Mouse (Mus musculus) forebrain, postnatal 0 days (tissue): ENCODE results near the gene Avil. TPM values are rescaled to one million over a fixed set of nuclear protein-coding genes. Genes with fewer than 3 reads are reported as not detected.

ENCODE experiments used
- ATAC-seq: fragments of 200-750 bp; cut with Nextera tagmentation; 2 replicates; pipeline ENCODE4 v1.8.0; 2017; ENCODE audit warnings: mild to moderate bottlenecking, moderate library complexity
- DNase-seq: peaks from one replicate; pipeline ENCODE4 v3.0.0-alpha.2; 2015
- H3K27ac ChIP-seq: fragments of 300-500 bp; sonication (generic); 2 replicates; pipeline ENCODE4 v1.5.1; 2014; ENCODE audit warnings: low read depth, mild to moderate bottlenecking, antibody characterized with exemption, low read length, moderate library complexity, mixed read lengths
- H3K27me3 ChIP-seq: fragments of 300-500 bp; sonication (generic); 2 replicates; pipeline ENCODE4 v1.6.1; 2014; ENCODE audit warnings: mild to moderate bottlenecking, low read length, mixed read lengths; ENCODE audit not compliant: insufficient read depth
- H3K36me3 ChIP-seq: fragments of 300-500 bp; sonication (generic); 2 replicates; pipeline ENCODE4 v1.6.1; 2014; ENCODE audit warnings: mild to moderate bottlenecking, moderate library complexity; ENCODE audit not compliant: insufficient read depth
- H3K4me1 ChIP-seq: fragments of 300-500 bp; sonication (generic); 2 replicates; pipeline ENCODE4 v1.6.1; 2014; ENCODE audit warnings: antibody characterized with exemption; ENCODE audit not compliant: insufficient read depth
- H3K4me2 ChIP-seq: fragments of 300-500 bp; sonication (generic); 2 replicates; pipeline ENCODE4 v1.6.1; 2014; ENCODE audit warnings: low read depth, mild to moderate bottlenecking, moderate library complexity
- H3K4me3 ChIP-seq: fragments of 300-500 bp; sonication (generic); 2 replicates; pipeline ENCODE4 v1.5.1; 2014; ENCODE audit warnings: low read depth, low read length, mixed read lengths
- H3K9ac ChIP-seq: fragments of 300-500 bp; sonication (generic); 2 replicates; pipeline ENCODE4 v1.6.1; 2014; ENCODE audit warnings: mild to moderate bottlenecking
- H3K9me3 ChIP-seq: fragments of 300-500 bp; sonication (generic); 2 replicates; pipeline ENCODE4 v1.6.1; 2016; ENCODE audit warnings: low read length
- CTCF ChIP-seq: sonication (generic); IDR thresholded peaks from 2 replicates; pipeline ENCODE4 v1.5.1; 2016; ENCODE audit warnings: antibody characterized with exemption, control low read depth, low read depth
- WGBS: fragments of 180-500 bp; shearing (Covaris S2); extraction: QIAGEN DNeasy Blood & Tissue Kit; methylation state at CpG from one replicate; pipeline ENCODE4 v1.1.7; 2014; 5-methylcytosine and 5-hydroxymethylcytosine counted together
- polyA plus RNA-seq: library from polyadenylated mRNA; unstranded; fragments of >200 nt; fragmentation: Nextera tagmentation; extraction: Ambion mirVana; gene quantifications from 2 replicates; pipeline ENCODE4 v1.2.1, GENCODE M21; 2015
- total RNA-seq: library from RNA; depleted of rRNA; stranded (reverse); fragments of >200 nt; gene quantifications from 2 replicates; pipeline ENCODE4 v1.2.3, GENCODE M21; 2014

Gene Avil
- total and polyA plus RNA-seq, 2 experiments from 2014 or later: 0.24 to 0.67 TPM

GRCm38 (mm10) chr10:126987183-126988118 is 13.1 kb upstream of the Avil start:
- Histone ChIP-seq H3K27me3 (no peaks in the 10 kb centered on the region), H3K4me3 (no peak overlapping the region), H3K9me3 (no peaks in the 10 kb centered on the region), H3K9ac (no peak overlapping the region), H3K36me3 (0 out of 2 replicates have a peak, but pooled peaks cover 8% of the 10 kb centered on the region), H3K27ac (no peak overlapping the region), H3K4me1 (peaks cover 30% of the 10 kb centered on the region), H3K4me2 (no peak overlapping the region)
- WGBS: 60% methylated on average over 8 of the region's 8 CpGs
- DNase-seq (no peak), ATAC-seq (no peak)
- TF ChIP-seq CTCF: no peak

DNA sequence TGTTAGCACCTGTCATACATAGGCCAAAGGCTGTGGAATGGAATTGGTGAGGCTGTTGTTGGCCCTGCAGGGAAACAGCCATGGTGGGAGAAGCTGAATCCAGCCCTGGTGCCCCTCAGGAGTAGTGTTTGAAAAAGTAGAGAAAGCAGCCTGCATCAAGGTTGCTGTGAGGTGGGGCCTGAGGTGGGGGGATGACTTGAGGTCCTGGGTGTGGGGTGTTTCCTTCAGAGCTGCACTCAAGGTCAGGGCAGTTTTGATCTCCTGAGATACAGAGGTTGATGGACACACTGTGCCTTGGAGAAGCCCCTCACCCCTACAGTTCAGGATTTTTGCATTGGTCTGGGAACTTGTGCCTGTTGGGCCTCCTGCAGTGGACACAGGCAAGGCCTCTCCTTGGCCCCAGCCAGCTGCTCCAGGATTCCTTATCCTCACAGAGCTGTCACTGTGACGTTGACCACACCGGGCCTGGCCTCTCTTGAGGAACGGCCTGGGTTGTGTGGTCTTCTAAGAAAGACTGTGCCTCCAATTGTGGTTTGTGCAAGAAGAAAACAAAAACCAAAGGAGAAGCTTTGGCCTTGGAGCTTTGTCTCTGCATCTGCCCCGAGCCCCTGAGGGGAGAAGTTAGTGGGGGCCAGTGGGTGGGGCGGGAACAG is 11.9 kb upstream of the Avil start:
- TF ChIP-seq CTCF: no peak
- no peak overlapping the region for H3K9ac ChIP-seq
- H3K4me2 ChIP-seq: no peak overlapping the region
- WGBS: 80% methylated on average over 5 of the region's 5 CpGs
- ATAC-seq (no peak), DNase-seq (no peak)
- H3K4me3 ChIP-seq: no peak overlapping the region
- H3K36me3 ChIP-seq: peaks cover 20% of the 10 kb centered on the region
- H3K27me3 ChIP-seq: no peaks in the 10 kb centered on the region
- peaks cover 21% of the 10 kb centered on the region for H3K4me1 ChIP-seq
- H3K9me3 ChIP-seq: no peaks in the 10 kb centered on the region
- no peak overlapping the region for H3K27ac ChIP-seq

DNA sequence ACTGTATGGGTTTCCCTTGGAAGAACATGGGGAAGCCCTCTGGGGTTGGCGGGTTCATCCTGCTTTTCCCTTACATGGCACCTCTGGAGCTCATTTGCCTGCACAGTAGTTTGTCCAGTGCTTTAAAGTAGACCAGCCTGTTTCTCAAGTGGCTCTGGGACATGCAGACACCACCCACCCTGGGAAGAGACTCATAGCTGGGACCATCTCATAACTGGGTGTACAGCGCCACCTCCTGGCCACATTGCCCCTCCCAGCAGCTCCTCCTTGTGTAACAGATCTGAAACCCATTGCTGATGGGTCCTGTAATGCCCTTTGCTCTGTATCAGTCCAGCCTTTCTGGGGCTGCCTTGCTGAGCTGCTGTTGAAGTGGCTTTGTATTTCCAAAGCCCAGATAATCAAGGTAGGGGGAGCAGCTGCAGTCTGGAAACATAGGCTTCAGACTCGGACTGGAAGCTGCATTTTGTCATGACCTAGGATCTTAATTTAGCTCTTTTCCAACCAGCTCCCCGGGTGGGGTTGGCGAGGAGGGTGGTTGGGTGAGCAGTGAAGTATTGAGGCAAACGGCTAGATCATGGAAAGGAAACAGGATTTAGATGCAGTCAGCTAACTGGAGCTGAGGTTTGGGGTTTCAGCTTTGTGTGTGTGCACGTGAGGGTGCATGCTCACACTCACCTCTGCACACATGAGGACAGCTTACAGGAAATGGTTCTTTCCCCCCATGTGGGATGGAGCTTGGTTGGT is 10.0 kb upstream of the Avil start:
- no peak overlapping the region for H3K27ac ChIP-seq
- TF ChIP-seq CTCF: peak; percentile 98
- WGBS: 62% methylated on average over 7 of the region's 7 CpGs
- H3K4me2 ChIP-seq: no peak overlapping the region
- H3K9me3 ChIP-seq: no peaks in the 10 kb centered on the region
- H3K4me3 ChIP-seq: no peak overlapping the region
- DNase-seq (peak; percentile 90), ATAC-seq (peak; percentile 85)
- peaks cover 7% of the 10 kb centered on the region; the same call in 1 of the 2 replicates for H3K4me1 ChIP-seq
- no peaks in the 10 kb centered on the region for H3K27me3 ChIP-seq
- H3K9ac ChIP-seq: 0 out of 2 replicates have a peak overlapping the region, but pooled peaks have one; percentile 1
- H3K36me3 ChIP-seq: peaks cover 35% of the 10 kb centered on the region

- ATAC-seq (no peak), DNase-seq (no peak)
- TF ChIP-seq CTCF: no peak
- H3K27ac ChIP-seq: no peak overlapping the region
- no peak overlapping the region for H3K4me2 ChIP-seq
- no peaks in the 10 kb centered on the region for H3K27me3 ChIP-seq
- H3K9me3 ChIP-seq: no peaks in the 10 kb centered on the region
- WGBS: 62% methylated on average over 3 of the region's 3 CpGs
- H3K4me1 ChIP-seq: no peaks in the 10 kb centered on the region
- H3K9ac ChIP-seq: no peak overlapping the region
- peaks cover 43% of the 10 kb centered on the region for H3K36me3 ChIP-seq
- no peak overlapping the region for H3K4me3 ChIP-seq
These were observed 8.8 kb upstream of the Avil start for GRCm38 (mm10) chr10:126991676-126992075.

GRCm38 (mm10) chr10:126993621-126994020 is 6.9 kb upstream of the Avil start:
- Histone ChIP-seq H3K36me3 (peaks cover 58% of the 10 kb centered on the region), H3K9me3 (no peaks in the 10 kb centered on the region), H3K27me3 (no peaks in the 10 kb centered on the region), H3K9ac (no peak overlapping the region), H3K4me1 (no peaks in the 10 kb centered on the region), H3K27ac (no peak overlapping the region), H3K4me3 (no peak overlapping the region), H3K4me2 (no peak overlapping the region)
- ATAC-seq: no peak
- DNase-seq: no peak
- 78% methylated on average over 3 of the region's 3 CpGs for WGBS
- no peak for TF ChIP-seq CTCF

GRCm38 (mm10) chr10:126997340-126998113 is 3.0 kb upstream of the Avil start:
- 65% methylated on average over 13 of the region's 13 CpGs for WGBS
- Histone ChIP-seq H3K27ac (no peak overlapping the region), H3K4me2 (no peak overlapping the region), H3K4me1 (no peaks in the 10 kb centered on the region), H3K9me3 (no peaks in the 10 kb centered on the region), H3K9ac (no peak overlapping the region), H3K36me3 (peaks cover 65% of the 10 kb centered on the region), H3K27me3 (no peaks in the 10 kb centered on the region), H3K4me3 (no peak overlapping the region)
- no peak for DNase-seq
- TF ChIP-seq CTCF: no peak
- ATAC-seq: no peak
